Mouse (Mus musculus): ENCODE results near the gene En1. TPM values are rescaled to one million over a fixed set of nuclear protein-coding genes. Genes with fewer than 3 reads are reported as not detected.

The En1 gene
- polyA plus RNA-seq, 1 experiment, result not detected

DNA sequence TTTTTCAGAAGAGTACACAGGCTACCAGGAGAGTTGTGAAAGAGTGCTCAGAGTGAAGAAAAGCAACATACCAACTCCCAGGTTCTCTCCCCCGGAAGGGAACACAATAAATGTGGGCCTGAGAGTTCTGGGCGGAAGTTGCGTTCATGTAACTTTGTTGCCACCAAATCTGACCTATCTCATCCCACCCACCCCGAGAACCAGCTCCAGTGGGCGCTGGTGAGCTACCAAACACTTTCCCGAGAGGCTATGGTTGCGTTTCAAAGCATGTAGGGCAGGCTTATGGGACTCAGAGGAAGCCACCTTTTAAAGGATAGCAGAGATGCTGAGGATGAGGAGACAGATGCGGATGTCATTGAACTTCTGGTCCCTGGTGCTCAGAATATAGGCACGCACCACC lies 26.6 kb downstream of the En1 start:
- H3K4me3 ChIP-seq (replicated peaks; ENCODE audit: control insufficient read depth, low read depth, low read length), result no peak overlapping the region
- 45% methylated on average over 9 of the region's 9 CpGs for WGBS
- no peak overlapping the region for H3K27ac ChIP-seq (ENCODE audit: control insufficient read depth, insufficient read depth, low read depth, low read length, poor library complexity)
- H3K4me1 ChIP-seq (ENCODE audit: control insufficient read depth, insufficient read depth, low read length), result no peaks in the 10 kb centered on the region
- TF ChIP-seq POLR2A (IDR thresholded peaks at IDR 0.05; ENCODE audit: borderline replicate concordance, control insufficient read depth, low read depth, low read length) (no peak), CTCF (IDR thresholded peaks at IDR 0.05; ENCODE audit: control insufficient read depth, insufficient read depth, low read length) (no peak)

DNA sequence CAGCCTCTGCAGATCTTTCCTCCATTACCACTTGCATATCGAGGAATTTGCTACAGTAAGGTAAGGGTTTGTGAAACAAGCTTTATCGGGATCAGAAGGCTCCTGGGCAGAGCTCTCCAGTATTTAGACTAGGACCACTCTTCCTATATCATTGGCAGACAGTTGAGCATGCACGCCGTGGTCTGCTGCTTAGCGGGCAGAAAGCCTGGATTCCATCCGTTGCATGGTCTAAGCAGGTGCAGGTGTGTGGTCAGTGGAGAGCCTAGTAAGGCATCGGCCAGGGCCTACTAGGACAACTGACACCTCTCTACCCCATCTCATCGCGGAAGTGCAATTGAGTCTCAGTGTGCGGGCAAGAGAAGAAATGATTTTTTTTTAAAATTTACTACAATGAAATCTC lies 41.2 kb downstream of the En1 start:
- no peak for TF ChIP-seq POLR2A (IDR thresholded peaks at IDR 0.05; ENCODE audit: borderline replicate concordance, control insufficient read depth, low read depth, low read length)
- TF ChIP-seq CTCF (IDR thresholded peaks at IDR 0.05; ENCODE audit: control insufficient read depth, insufficient read depth, low read length), result no peak
- WGBS, result 66% methylated on average over 10 of the region's 10 CpGs
- Histone ChIP-seq H3K4me1 (ENCODE audit: control insufficient read depth, insufficient read depth, low read length) (no peaks in the 10 kb centered on the region), H3K27ac (ENCODE audit: control insufficient read depth, insufficient read depth, low read depth, low read length, poor library complexity) (no peak overlapping the region), H3K4me3 (replicated peaks; ENCODE audit: control insufficient read depth, low read depth, low read length) (no peak overlapping the region)

GRCm38 (mm10) chr1:120643848-120644711 lies 41.9 kb downstream of the En1 start:
- Histone ChIP-seq H3K27ac (ENCODE audit: control insufficient read depth, insufficient read depth, low read depth, low read length, poor library complexity) (no peak overlapping the region), H3K4me1 (ENCODE audit: control insufficient read depth, insufficient read depth, low read length) (no peaks in the 10 kb centered on the region), H3K4me3 (replicated peaks; ENCODE audit: control insufficient read depth, low read depth, low read length) (no peak overlapping the region)
- 43% methylated on average over 13 of the region's 13 CpGs for WGBS
- TF ChIP-seq CTCF (IDR thresholded peaks at IDR 0.05; ENCODE audit: control insufficient read depth, insufficient read depth, low read length), result no peak
- no peak for TF ChIP-seq POLR2A (IDR thresholded peaks at IDR 0.05; ENCODE audit: borderline replicate concordance, control insufficient read depth, low read depth, low read length)

- Histone ChIP-seq H3K27ac (ENCODE audit: control insufficient read depth, insufficient read depth, low read depth, low read length, poor library complexity) (no peak overlapping the region), H3K4me1 (ENCODE audit: control insufficient read depth, insufficient read depth, low read length) (no peaks in the 10 kb centered on the region), H3K4me3 (replicated peaks; ENCODE audit: control insufficient read depth, low read depth, low read length) (no peak overlapping the region)
- 62% methylated on average over 1 of the region's 1 CpGs for WGBS
- TF ChIP-seq CTCF (IDR thresholded peaks at IDR 0.05; ENCODE audit: control insufficient read depth, insufficient read depth, low read length) (no peak), POLR2A (IDR thresholded peaks at IDR 0.05; ENCODE audit: borderline replicate concordance, control insufficient read depth, low read depth, low read length) (no peak)
Observed at GRCm38 (mm10) chr1:120644755-120645154, 42.5 kb downstream of the En1 start.

- no peaks in the 10 kb centered on the region for H3K4me1 ChIP-seq (ENCODE audit: control insufficient read depth, insufficient read depth, low read length)
- no peak overlapping the region for H3K27ac ChIP-seq (ENCODE audit: control insufficient read depth, insufficient read depth, low read depth, low read length, poor library complexity)
- TF ChIP-seq POLR2A (IDR thresholded peaks at IDR 0.05; ENCODE audit: borderline replicate concordance, control insufficient read depth, low read depth, low read length), result no peak
- TF ChIP-seq CTCF (IDR thresholded peaks at IDR 0.05; ENCODE audit: control insufficient read depth, insufficient read depth, low read length), result no peak
- WGBS, result 70% methylated on average over 8 of the region's 8 CpGs
- no peak overlapping the region for H3K4me3 ChIP-seq (replicated peaks; ENCODE audit: control insufficient read depth, low read depth, low read length)
Observed at GRCm38 (mm10) chr1:120650068-120650467, 47.9 kb downstream of the En1 start.

DNA sequence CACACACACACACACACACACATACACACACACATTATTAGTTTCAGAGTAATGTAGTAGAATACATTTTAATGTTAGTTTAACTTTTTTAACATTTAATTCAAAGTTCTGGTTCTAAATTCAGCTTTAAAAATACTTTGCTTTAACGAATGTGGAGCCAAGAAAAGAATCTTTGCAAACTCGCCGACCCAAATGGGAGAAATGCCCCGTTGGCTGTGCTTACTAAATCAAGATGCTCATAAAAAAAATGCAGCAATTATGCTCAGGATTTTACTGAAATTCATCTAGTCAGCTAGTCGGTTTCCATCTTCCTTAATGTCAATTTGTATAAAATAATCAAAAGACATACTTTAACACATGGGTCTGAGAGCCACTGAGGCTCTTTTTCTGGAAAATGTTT lies 49.8 kb downstream of the En1 start:
- Histone ChIP-seq H3K4me3 (replicated peaks; ENCODE audit: control insufficient read depth, low read depth, low read length) (no peak overlapping the region), H3K4me1 (ENCODE audit: control insufficient read depth, insufficient read depth, low read length) (no peaks in the 10 kb centered on the region), H3K27ac (ENCODE audit: control insufficient read depth, insufficient read depth, low read depth, low read length, poor library complexity) (no peak overlapping the region)
- TF ChIP-seq CTCF (IDR thresholded peaks at IDR 0.05; ENCODE audit: control insufficient read depth, insufficient read depth, low read length), result no peak
- TF ChIP-seq POLR2A (IDR thresholded peaks at IDR 0.05; ENCODE audit: borderline replicate concordance, control insufficient read depth, low read depth, low read length), result no peak
- WGBS, result 71% methylated on average over 5 of the region's 5 CpGs

DNA sequence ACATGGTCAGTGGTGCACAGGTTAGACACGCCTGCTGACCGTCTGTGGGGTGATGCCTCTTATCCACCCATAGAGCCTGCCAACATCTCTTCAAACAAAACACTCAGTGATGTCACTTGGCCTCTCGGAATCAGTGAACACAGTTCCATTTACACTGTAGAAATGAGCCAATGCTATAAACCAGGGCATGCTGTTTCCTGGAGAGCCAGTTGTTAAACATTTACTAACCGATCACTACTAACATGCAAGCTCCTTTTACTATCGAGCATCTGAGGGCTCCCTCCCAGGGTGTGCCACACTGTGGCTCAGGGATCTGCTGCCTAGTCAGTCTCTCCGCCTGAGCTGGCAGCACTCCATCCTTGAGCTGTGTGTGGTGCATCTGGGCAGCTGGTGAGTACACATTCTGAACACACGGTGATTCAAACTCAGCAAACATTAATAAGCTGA lies 52.8 kb downstream of the En1 start:
- 80% methylated on average over 7 of the region's 7 CpGs for WGBS
- TF ChIP-seq POLR2A (IDR thresholded peaks at IDR 0.05; ENCODE audit: borderline replicate concordance, control insufficient read depth, low read depth, low read length), result no peak
- no peak for TF ChIP-seq CTCF (IDR thresholded peaks at IDR 0.05; ENCODE audit: control insufficient read depth, insufficient read depth, low read length)
- Histone ChIP-seq H3K4me3 (replicated peaks; ENCODE audit: control insufficient read depth, low read depth, low read length) (no peak overlapping the region), H3K27ac (ENCODE audit: control insufficient read depth, insufficient read depth, low read depth, low read length, poor library complexity) (no peak overlapping the region), H3K4me1 (ENCODE audit: control insufficient read depth, insufficient read depth, low read length) (no peaks in the 10 kb centered on the region)

Other genes starting within 250 kb of the En1 start
- gene Marco, start 97.4 kb upstream of the En1 start, polyA plus RNA-seq (2011; ENCODE audit: insufficient read depth, insufficient read length, low replicate concordance, missing spikeins), result 2.5 and 3.4 TPM in 2 replicates